Mouse (Mus musculus): ENCODE measurements around the gene Popdc3. TPM values are rescaled to one million over a fixed set of nuclear protein-coding genes. Genes with fewer than 3 reads are reported as not detected.
"Not testable (repeated sequence)": the region's sequence is repeated elsewhere in the genome, so short reads cannot be mapped to it uniquely, and the experiment has no call there.

Popdc3 gene
- polyA plus RNA-seq (2014; fragmentation: Nextera tagmentation; extraction: Ambion mirVana) = 0.24 and 0.27 TPM in 2 replicates

DNA sequence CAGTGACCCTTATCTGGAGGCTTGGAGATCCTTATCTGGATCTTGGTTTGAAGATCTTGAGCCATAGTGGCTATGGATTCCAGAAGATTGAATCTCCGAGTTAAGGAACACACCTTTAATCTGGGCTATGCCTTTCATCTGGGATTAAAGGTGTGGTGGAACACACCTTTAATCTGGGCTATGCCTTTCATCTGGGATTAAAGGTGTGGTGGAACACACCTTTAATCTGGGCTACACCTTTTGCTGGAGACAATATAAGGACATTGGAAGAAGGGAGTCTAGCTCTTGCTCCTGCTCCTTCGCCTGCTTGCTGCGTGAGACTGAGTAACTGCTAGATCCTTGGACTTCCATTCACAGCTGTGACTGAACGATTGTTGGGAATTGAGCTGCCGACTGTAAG lies at the start of gene Popdc3:
Gene Popdc3, plus strand, starts transcription at position 301 of the 400 bp plus-strand sequence.
- not testable (repeated sequence) for H3K9ac ChIP-seq (ENCODE audit: low read length); H3K36me3 ChIP-seq (ENCODE audit: control insufficient read depth, insufficient read depth, low read length); H3K4me1 ChIP-seq (replicated peaks; ENCODE audit: control insufficient read depth, insufficient read depth, low read length); ATAC-seq (replicated peaks; ENCODE audit: low FRiP score); H3K4me3 ChIP-seq (ENCODE audit: low read depth, low read length); H3K27ac ChIP-seq (ENCODE audit: low read depth, low read length); DNase-seq (ENCODE audit: low spot score); H3K27me3 ChIP-seq (ENCODE audit: control insufficient read depth, insufficient read depth, low read length); H3K9me3 ChIP-seq (ENCODE audit: control insufficient read depth, low read length); H3K4me2 ChIP-seq (ENCODE audit: low read depth, low read length, severe bottlenecking)
- no CpG with 5 or more reads among the region's 5 CpGs for WGBS

DNA sequence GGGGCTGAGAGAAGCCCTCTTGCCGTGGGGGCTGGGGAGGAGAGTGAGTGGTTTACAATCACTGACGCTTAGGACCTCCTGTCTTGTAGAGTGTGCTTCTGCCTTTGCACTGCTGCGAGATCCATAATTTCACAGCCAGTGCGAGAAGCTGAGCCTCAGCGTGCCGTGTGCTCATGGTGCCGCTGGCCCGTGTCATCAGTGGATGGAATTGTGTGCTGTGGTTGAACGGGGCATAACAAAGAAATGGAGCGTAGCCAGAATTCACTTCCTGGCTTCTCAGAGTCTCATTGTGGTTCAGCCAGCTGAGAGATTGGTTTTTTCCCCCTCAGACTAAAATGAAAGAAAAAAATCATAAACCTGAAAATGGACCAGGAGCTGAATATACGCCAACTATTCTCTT lies 48.8 kb upstream of the Popdc3 start:
- Histone ChIP-seq H3K9me3 (ENCODE audit: control insufficient read depth, low read length) (no peaks in the 10 kb centered on the region), H3K4me2 (ENCODE audit: low read depth, low read length, severe bottlenecking) (no peak overlapping the region), H3K27me3 (ENCODE audit: control insufficient read depth, insufficient read depth, low read length) (no peaks in the 10 kb centered on the region), H3K36me3 (ENCODE audit: control insufficient read depth, insufficient read depth, low read length) (no peaks in the 10 kb centered on the region; the same call in 1 of the 2 replicates), H3K4me1 (replicated peaks; ENCODE audit: control insufficient read depth, insufficient read depth, low read length) (no peaks in the 10 kb centered on the region), H3K9ac (ENCODE audit: low read length) (no peak overlapping the region), H3K4me3 (ENCODE audit: low read depth, low read length) (no peak overlapping the region), H3K27ac (ENCODE audit: low read depth, low read length) (no peak overlapping the region)
- no peak for ATAC-seq (replicated peaks; ENCODE audit: low FRiP score)
- WGBS = 86% methylated on average over 11 of the region's 11 CpGs
- no peak for DNase-seq (ENCODE audit: low spot score)

DNA sequence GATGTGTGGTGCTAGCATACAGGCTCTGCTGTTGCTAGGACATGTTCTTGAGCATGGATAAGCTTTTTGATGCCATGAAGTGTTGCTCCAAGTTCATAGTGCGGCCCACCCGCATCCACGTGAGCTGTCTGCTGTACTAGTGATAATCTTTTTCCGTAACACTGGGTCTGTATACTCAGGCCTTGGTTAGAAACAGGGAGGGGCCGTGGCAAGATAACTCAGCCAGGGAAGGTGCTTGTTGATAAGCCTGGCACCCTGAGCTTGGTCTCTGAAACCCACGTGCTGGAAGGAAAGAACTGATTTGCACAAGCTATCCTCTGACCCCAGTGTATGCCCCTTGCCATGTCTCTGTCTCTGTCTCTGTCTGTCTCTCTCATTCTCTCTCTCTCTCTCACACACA lies 47.9 kb upstream of the Popdc3 start:
- H3K27me3 ChIP-seq (ENCODE audit: control insufficient read depth, insufficient read depth, low read length) = no peaks in the 10 kb centered on the region
- no peak overlapping the region for H3K4me2 ChIP-seq (ENCODE audit: low read depth, low read length, severe bottlenecking)
- no peaks in the 10 kb centered on the region for H3K9me3 ChIP-seq (ENCODE audit: control insufficient read depth, low read length)
- no peak overlapping the region for H3K9ac ChIP-seq (ENCODE audit: low read length)
- DNase-seq (ENCODE audit: low spot score) (no peak), ATAC-seq (replicated peaks; ENCODE audit: low FRiP score) (no peak)
- no peak overlapping the region for H3K4me3 ChIP-seq (ENCODE audit: low read depth, low read length)
- WGBS = 88% methylated on average over 6 of the region's 6 CpGs
- H3K27ac ChIP-seq (ENCODE audit: low read depth, low read length) = no peak overlapping the region
- H3K36me3 ChIP-seq (ENCODE audit: control insufficient read depth, insufficient read depth, low read length) = no peaks in the 10 kb centered on the region; the same call in 1 of the 2 replicates
- no peaks in the 10 kb centered on the region for H3K4me1 ChIP-seq (replicated peaks; ENCODE audit: control insufficient read depth, insufficient read depth, low read length)

DNA sequence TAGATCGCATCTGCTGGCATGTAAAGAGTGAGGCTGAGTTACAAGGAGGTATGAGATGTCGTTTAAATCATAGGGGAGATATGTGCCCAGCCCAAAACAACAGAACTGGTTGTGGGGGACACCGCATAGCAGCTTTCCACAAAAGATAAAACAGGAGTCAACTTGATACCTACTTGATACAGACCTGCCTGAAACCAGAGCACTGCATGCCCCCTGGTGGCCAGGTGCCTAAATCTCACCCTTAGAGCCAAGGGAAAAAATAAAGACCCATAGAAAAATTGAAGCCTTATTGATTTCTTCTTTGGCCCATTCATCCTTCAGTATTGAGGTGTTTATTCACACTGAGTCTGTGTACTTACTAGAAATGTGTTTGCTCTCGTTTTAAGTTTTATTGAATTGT lies 45.5 kb upstream of the Popdc3 start:
- 84% methylated on average over 4 of the region's 4 CpGs for WGBS
- DNase-seq (ENCODE audit: low spot score) (no peak), ATAC-seq (replicated peaks; ENCODE audit: low FRiP score) (no peak)
- no peaks in the 10 kb centered on the region for H3K27me3 ChIP-seq (ENCODE audit: control insufficient read depth, insufficient read depth, low read length)
- H3K4me1 ChIP-seq (replicated peaks; ENCODE audit: control insufficient read depth, insufficient read depth, low read length) = no peaks in the 10 kb centered on the region
- H3K9me3 ChIP-seq (ENCODE audit: control insufficient read depth, low read length) = no peaks in the 10 kb centered on the region
- H3K27ac ChIP-seq (ENCODE audit: low read depth, low read length) = no peak overlapping the region
- no peak overlapping the region for H3K9ac ChIP-seq (ENCODE audit: low read length)
- H3K36me3 ChIP-seq (ENCODE audit: control insufficient read depth, insufficient read depth, low read length) = no peaks in the 10 kb centered on the region; the same call in 1 of the 2 replicates
- no peak overlapping the region for H3K4me3 ChIP-seq (ENCODE audit: low read depth, low read length)
- no peak overlapping the region for H3K4me2 ChIP-seq (ENCODE audit: low read depth, low read length, severe bottlenecking)

DNA sequence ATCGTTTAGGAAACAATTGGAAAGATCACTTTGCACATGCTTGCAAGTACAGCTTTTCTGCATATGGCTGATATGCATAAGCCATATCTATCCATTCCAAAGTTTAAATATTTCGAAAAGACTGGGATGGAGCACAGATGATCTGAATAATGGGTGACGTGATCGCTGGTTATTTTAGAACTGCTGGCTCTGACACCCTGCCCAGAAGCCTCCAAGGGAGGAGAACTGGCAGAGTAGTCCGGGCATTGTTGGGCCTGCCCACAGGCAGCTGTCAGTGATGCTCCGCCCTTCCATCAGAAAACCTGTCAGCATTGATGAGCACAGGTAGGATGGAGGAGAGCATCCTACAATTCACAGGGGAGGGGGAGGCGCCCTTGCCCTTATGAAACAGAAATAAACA lies 41.1 kb upstream of the Popdc3 start:
- H3K27ac ChIP-seq (ENCODE audit: low read depth, low read length) = no peak overlapping the region
- H3K9me3 ChIP-seq (ENCODE audit: control insufficient read depth, low read length) = no peaks in the 10 kb centered on the region
- no peak overlapping the region for H3K9ac ChIP-seq (ENCODE audit: low read length)
- 91% methylated on average over 7 of the region's 7 CpGs for WGBS
- ATAC-seq (replicated peaks; ENCODE audit: low FRiP score) (no peak), DNase-seq (ENCODE audit: low spot score) (no peak)
- no peaks in the 10 kb centered on the region for H3K27me3 ChIP-seq (ENCODE audit: control insufficient read depth, insufficient read depth, low read length)
- H3K4me1 ChIP-seq (replicated peaks; ENCODE audit: control insufficient read depth, insufficient read depth, low read length) = no peaks in the 10 kb centered on the region
- no peak overlapping the region for H3K4me3 ChIP-seq (ENCODE audit: low read depth, low read length)
- H3K4me2 ChIP-seq (ENCODE audit: low read depth, low read length, severe bottlenecking) = no peak overlapping the region
- H3K36me3 ChIP-seq (ENCODE audit: control insufficient read depth, insufficient read depth, low read length) = no peaks in the 10 kb centered on the region

DNA sequence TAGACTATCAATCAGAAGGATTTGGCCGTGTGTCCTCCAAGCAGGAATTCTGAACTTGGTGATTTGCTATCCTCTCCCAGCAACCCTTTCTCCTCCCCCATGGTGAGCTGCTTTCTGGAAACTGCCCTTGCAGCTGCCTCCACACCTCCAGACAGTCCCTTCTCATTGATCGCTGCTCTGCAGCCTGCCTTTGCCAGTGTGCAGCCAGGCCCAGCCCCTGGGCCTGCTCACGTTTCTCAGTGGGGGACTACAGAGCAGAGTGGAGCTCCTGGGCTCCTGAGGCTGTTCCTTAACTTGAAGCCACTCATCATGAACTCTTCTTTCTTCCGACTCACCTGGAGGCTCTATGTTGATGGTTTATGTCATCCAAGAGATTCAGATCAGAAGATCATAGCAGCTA lies 38.0 kb upstream of the Popdc3 start:
- Histone ChIP-seq H3K27me3 (ENCODE audit: control insufficient read depth, insufficient read depth, low read length) (no peaks in the 10 kb centered on the region), H3K36me3 (ENCODE audit: control insufficient read depth, insufficient read depth, low read length) (no peaks in the 10 kb centered on the region), H3K9me3 (ENCODE audit: control insufficient read depth, low read length) (no peaks in the 10 kb centered on the region), H3K4me2 (ENCODE audit: low read depth, low read length, severe bottlenecking) (no peak overlapping the region), H3K27ac (ENCODE audit: low read depth, low read length) (no peak overlapping the region), H3K4me3 (ENCODE audit: low read depth, low read length) (no peak overlapping the region), H3K9ac (ENCODE audit: low read length) (no peak overlapping the region), H3K4me1 (replicated peaks; ENCODE audit: control insufficient read depth, insufficient read depth, low read length) (no peaks in the 10 kb centered on the region)
- DNase-seq (ENCODE audit: low spot score) (no peak), ATAC-seq (replicated peaks; ENCODE audit: low FRiP score) (no peak)
- WGBS = 65% methylated on average over 4 of the region's 4 CpGs

DNA sequence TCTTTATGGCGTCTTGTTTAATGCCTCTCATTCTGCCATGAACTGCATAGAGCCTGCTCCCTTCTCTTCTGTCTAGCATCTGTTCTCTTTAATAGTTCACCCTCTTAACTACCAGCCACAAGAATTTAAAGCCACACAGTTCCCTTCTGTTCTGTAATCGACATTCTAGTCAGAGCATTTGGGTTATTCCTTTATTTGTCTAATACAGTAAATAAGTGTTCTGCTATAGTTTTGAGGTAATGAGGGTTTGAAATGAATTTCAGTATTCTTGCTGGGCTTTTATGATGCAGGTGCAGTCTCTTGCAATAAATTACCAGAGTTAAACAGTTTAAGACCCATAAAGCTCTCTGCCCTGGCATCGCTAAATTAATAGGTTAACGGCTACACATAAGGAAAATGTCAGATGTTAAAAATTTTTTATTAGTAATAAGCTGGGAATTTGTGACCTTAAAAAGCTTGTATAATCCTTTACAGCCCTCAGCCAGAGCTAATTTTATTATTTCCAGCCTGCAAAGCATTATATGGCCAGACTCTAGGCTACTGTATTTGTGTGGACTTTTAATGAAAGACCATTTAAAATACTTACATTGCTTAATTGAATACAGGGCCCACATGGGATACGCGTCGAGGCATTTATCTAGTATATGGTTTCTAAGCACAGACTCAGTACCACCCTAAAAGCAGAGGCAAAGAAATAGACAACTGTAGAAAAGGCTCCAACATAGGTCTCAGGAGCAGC lies 37.3 kb upstream of the Popdc3 start:
- Histone ChIP-seq H3K9ac (ENCODE audit: low read length) (no peak overlapping the region), H3K27ac (ENCODE audit: low read depth, low read length) (no peak overlapping the region), H3K36me3 (ENCODE audit: control insufficient read depth, insufficient read depth, low read length) (no peaks in the 10 kb centered on the region), H3K4me1 (replicated peaks; ENCODE audit: control insufficient read depth, insufficient read depth, low read length) (no peaks in the 10 kb centered on the region), H3K9me3 (ENCODE audit: control insufficient read depth, low read length) (no peaks in the 10 kb centered on the region), H3K4me2 (ENCODE audit: low read depth, low read length, severe bottlenecking) (no peak overlapping the region), H3K4me3 (ENCODE audit: low read depth, low read length) (no peak overlapping the region), H3K27me3 (ENCODE audit: control insufficient read depth, insufficient read depth, low read length) (no peaks in the 10 kb centered on the region)
- DNase-seq (ENCODE audit: low spot score) (no peak), ATAC-seq (replicated peaks; ENCODE audit: low FRiP score) (no peak)
- 87% methylated on average over 7 of the region's 7 CpGs for WGBS

DNA sequence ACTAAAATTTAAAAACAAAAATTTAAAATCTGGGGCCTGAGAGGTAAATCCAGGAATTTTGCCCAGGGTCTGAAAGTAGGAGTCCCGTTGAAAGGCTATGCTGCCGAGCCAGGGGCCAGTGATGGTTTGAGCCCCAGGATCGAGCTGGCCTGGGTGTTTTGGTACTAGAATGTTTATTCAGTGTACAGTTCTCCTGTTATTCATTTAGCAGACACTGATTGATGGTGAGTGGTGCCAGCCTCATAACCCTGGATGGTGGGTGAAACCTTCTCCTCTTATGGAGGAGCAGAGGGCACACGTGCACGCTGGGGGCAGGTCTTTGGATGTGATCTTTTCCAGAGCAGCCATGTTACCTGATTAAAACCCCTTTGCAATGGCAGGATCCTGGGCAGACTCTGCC lies 35.5 kb upstream of the Popdc3 start:
- Histone ChIP-seq H3K27me3 (ENCODE audit: control insufficient read depth, insufficient read depth, low read length) (no peaks in the 10 kb centered on the region), H3K4me1 (replicated peaks; ENCODE audit: control insufficient read depth, insufficient read depth, low read length) (peaks cover 5% of the 10 kb centered on the region; the same call in 1 of the 2 replicates), H3K9me3 (ENCODE audit: control insufficient read depth, low read length) (no peaks in the 10 kb centered on the region), H3K27ac (ENCODE audit: low read depth, low read length) (no peak overlapping the region), H3K9ac (ENCODE audit: low read length) (no peak overlapping the region), H3K4me2 (ENCODE audit: low read depth, low read length, severe bottlenecking) (no peak overlapping the region), H3K36me3 (ENCODE audit: control insufficient read depth, insufficient read depth, low read length) (no peaks in the 10 kb centered on the region), H3K4me3 (ENCODE audit: low read depth, low read length) (no peak overlapping the region)
- DNase-seq (ENCODE audit: low spot score) (no peak), ATAC-seq (replicated peaks; ENCODE audit: low FRiP score) (no peak)
- 94% methylated on average over 5 of the region's 5 CpGs for WGBS
